Mouse (Mus musculus) heart, adult 2 months (tissue): ENCODE data around the gene Tjp3. TPM values are rescaled to one million over a fixed set of nuclear protein-coding genes. Genes with fewer than 3 reads are reported as not detected.
A peak's percentile ranks its signal among the peaks of the same experiment; 100 is the strongest.
"Not testable (repeated sequence)": the region's sequence is repeated elsewhere in the genome, so short reads cannot be mapped to it uniquely, and the experiment has no call there.

Experiments used
- DNase-seq, 2 experiments: peaks; one replicate each; pipeline ENCODE4 v3.0.0; 2021
- H3K27ac ChIP-seq: fragments of 200-600 bp; 2 replicates; pipeline ENCODE4 v1.8.1; 2022
- H3K27me3 ChIP-seq: fragments of 200-500 bp; 2 replicates; pipeline ENCODE4 v1.6.1; 2012; ENCODE audit warnings: mild to moderate bottlenecking, low read length, inconsistent platforms, mixed read lengths; ENCODE audit not compliant: control insufficient read depth, insufficient read depth
- H3K36me3 ChIP-seq: fragments of 200-500 bp; 2 replicates; pipeline ENCODE4 v1.6.1; 2012; ENCODE audit warnings: low read length, inconsistent platforms; ENCODE audit not compliant: control insufficient read depth, insufficient read depth
- H3K4me1 ChIP-seq: fragments of 200-500 bp; 2 replicates; pipeline ENCODE4 v1.6.1; 2011; ENCODE audit warnings: low read length; ENCODE audit not compliant: control insufficient read depth, insufficient read depth
- H3K4me3 ChIP-seq: fragments of 200-600 bp; 2 replicates; pipeline ENCODE4 v1.8.1; 2022
- H3K79me2 ChIP-seq: fragments of 200-500 bp; replicated peaks from 2 replicates; pipeline ENCODE4 v1.6.1; 2012; ENCODE audit warnings: mild to moderate bottlenecking, inconsistent platforms, low read length, moderate library complexity, mixed read lengths; ENCODE audit not compliant: control insufficient read depth, insufficient read depth
- H3K9ac ChIP-seq: fragments of 200-500 bp; 2 replicates; pipeline ENCODE4 v1.6.1; 2012; ENCODE audit warnings: low read depth, mild to moderate bottlenecking, control low read depth, inconsistent platforms, low read length, mixed read lengths
- CTCF ChIP-seq: fragments of 200-600 bp; IDR thresholded peaks from 2 replicates; pipeline ENCODE4 v1.8.1; 2022; ENCODE audit warnings: antibody characterized with exemption, mild to moderate bottlenecking, moderate library complexity
- EP300 ChIP-seq: fragments of 200-500 bp; IDR thresholded peaks from 2 replicates; pipeline ENCODE4 v1.6.1; 2011; ENCODE audit warnings: low read depth, low read length, control low read depth; ENCODE audit not compliant: insufficient read depth
- POLR2A ChIP-seq: fragments of 200-500 bp; IDR thresholded peaks from 2 replicates; pipeline ENCODE4 v1.6.1; 2011; ENCODE audit warnings: mild to moderate bottlenecking, low read depth, low read length, control low read depth; ENCODE audit not compliant: insufficient read depth
- WGBS: fragments of 180-500 bp; shearing (Covaris S2); methylation state at CpG from one replicate; pipeline ENCODE4 v1.1.7; 2018; 5-methylcytosine and 5-hydroxymethylcytosine counted together
- intact Hi-C: fragments of 180-260 bp; cut with DNase I; formaldehyde crosslinking; loops from one replicate; pipeline ENCODE4 v1.15.1; 2025
- microRNA-seq, 2 experiments: library from miRNA; unstranded; fragments of <30 nt; microRNA quantifications; one replicate each; pipeline ENCODE4 v1.2.0; 2021
- polyA plus RNA-seq: library from polyadenylated mRNA; depleted of rRNA; stranded (reverse); fragments of >200 nt; gene quantifications from 2 replicates; pipeline ENCODE4 v1.2.3, GENCODE M21; 2012; rRNA removed
- total RNA-seq, 2 experiments: library from RNA; stranded (reverse); gene quantifications; 2 replicates each; pipeline ENCODE4 v1.2.3; 2021

Tjp3 gene
- total and polyA plus RNA-seq, 3 experiments: 0.78 TPM; not detected in 2

GRCm38 (mm10) chr10:81232580-81233225, 58.7 kb downstream of the Tjp3 start, which contains the start of gene Zfr2:
Gene Zfr2 (plus strand): TSS chr10:81233155.
- no peaks in the 10 kb centered on the region for H3K79me2 ChIP-seq
- peak within 1 kb of the TSS; percentile 67 for H3K4me3 ChIP-seq
- TF ChIP-seq EP300 (no peak), CTCF (no peak), POLR2A (peak; percentile 57; the same call in 1 of the 2 replicates)
- peak; percentile 84 to 87 for DNase-seq
- H3K9ac ChIP-seq: peak within 1 kb of the TSS; percentile 76
- H3K27me3 ChIP-seq: peaks cover 4% of the 10 kb centered on the region; the same call in 1 of the 2 replicates
- H3K36me3 ChIP-seq: no peaks in the 10 kb centered on the region
- 10% methylated on average over 29 of the region's 29 CpGs for WGBS
- peaks cover 2% of the 10 kb centered on the region for H3K4me1 ChIP-seq
- no peak within 1 kb of the TSS; the same call in 1 of the 2 replicates for H3K27ac ChIP-seq
- intact Hi-C loops: no loop called here

GRCm38 (mm10) chr10:81231436-81231835, 59.9 kb downstream of the Tjp3 start:
- Histone ChIP-seq H3K4me3 (no peak overlapping the region), H3K79me2 (no peaks in the 10 kb centered on the region), H3K9ac (no peak overlapping the region), H3K36me3 (no peaks in the 10 kb centered on the region), H3K4me1 (peaks cover 2% of the 10 kb centered on the region), H3K27me3 (peaks cover 4% of the 10 kb centered on the region; the same call in 1 of the 2 replicates), H3K27ac (no peak overlapping the region)
- no peak for DNase-seq
- TF ChIP-seq EP300: no peak
- no peak for TF ChIP-seq POLR2A
- TF ChIP-seq CTCF: no peak
- intact Hi-C loops: no loop called here
- 60% methylated on average over 7 of the region's 7 CpGs for WGBS

DNA sequence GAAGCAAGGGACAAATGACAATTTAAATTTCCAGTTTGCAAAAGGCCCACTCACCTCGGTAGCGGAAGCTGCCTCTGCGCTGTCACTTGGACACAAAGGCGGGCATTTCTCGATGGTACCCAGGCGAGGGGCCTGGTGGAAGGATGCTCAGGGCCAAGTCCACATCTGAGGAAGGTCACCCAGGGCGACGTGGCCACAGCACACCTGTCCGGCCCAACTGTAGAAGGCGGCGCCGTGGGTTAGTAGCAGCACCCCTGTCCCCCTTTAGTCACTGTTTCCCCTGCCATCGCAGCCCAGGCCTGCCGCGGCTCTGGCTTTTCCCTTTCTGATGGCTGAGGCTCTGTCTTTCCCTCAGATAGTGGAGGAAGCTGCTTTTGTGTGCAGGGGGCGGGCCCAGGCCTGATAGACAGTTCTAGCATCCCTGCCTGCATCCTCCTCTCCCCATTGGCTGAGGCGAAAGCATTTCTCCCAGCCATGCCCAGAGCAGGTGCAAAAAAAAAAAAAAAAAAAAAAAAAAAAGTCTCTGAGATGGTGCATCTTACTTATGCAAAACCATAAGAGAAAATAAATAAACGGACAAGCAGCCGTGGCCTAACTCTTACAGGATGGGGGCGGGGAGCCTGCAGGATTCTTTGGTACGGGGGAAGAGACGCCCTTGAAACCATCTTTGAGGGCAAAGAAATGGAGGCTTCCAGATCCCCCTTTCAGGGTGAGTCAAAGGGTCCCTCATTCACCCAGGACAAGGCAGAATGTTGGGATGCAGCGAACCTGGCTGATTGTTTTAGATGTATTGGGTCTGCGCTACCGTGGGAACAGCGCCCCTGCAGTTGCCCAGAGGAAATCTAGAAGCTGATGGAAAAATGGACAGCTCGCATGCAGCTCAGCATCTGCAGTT, 60.7 kb downstream of the Tjp3 start, which contains the start of gene Atcay:
Atcay (minus strand) TSS at position 396 of the 895 bp plus-strand sequence.
- H3K27ac ChIP-seq: no peak within 1 kb of the TSS
- WGBS: 13% methylated on average over 27 of the region's 27 CpGs
- DNase-seq: no peak
- H3K27me3 ChIP-seq: peaks cover 4% of the 10 kb centered on the region; the same call in 1 of the 2 replicates
- no peak within 1 kb of the TSS for H3K4me3 ChIP-seq
- peaks cover 2% of the 10 kb centered on the region for H3K4me1 ChIP-seq
- no peaks in the 10 kb centered on the region for H3K36me3 ChIP-seq
- intact Hi-C loops: no loop called here
- H3K79me2 ChIP-seq: no peaks in the 10 kb centered on the region
- TF ChIP-seq POLR2A (no peak), CTCF (peak; percentile 59)
- H3K9ac ChIP-seq: no peak within 1 kb of the TSS

- no peak overlapping the region for H3K4me3 ChIP-seq
- no peak overlapping the region for H3K9ac ChIP-seq
Measured at GRCm38 (mm10) chr10:81229735-81230437, 61.5 kb downstream of the Tjp3 start.

GRCm38 (mm10) chr10:81223731-81224130, 67.7 kb downstream of the Tjp3 start:
- H3K27me3 ChIP-seq, H3K4me1 ChIP-seq, DNase-seq, H3K4me3 ChIP-seq, intact Hi-C loops, H3K79me2 ChIP-seq, H3K27ac ChIP-seq, H3K9ac ChIP-seq, H3K36me3 ChIP-seq: not testable (repeated sequence)
- WGBS: 65% methylated on average over 2 of the region's 2 CpGs

More at GRCm38 (mm10) chr10:81229735-81230437, 61.5 kb downstream of the Tjp3 start:
- H3K79me2 ChIP-seq: no peaks in the 10 kb centered on the region
- TF ChIP-seq EP300 (no peak), CTCF (no peak), POLR2A (no peak)
- H3K4me1 ChIP-seq: peaks cover 2% of the 10 kb centered on the region
- 10% methylated on average over 20 of the region's 20 CpGs for WGBS
- intact Hi-C loops: no loop called here
- no peaks in the 10 kb centered on the region for H3K36me3 ChIP-seq
- no peak for DNase-seq
- H3K27me3 ChIP-seq: peaks cover 4% of the 10 kb centered on the region; the same call in 1 of the 2 replicates
- no peak overlapping the region for H3K27ac ChIP-seq

Small RNA genes lying within 50 kb of the gene (microRNA-seq; reads per million reads assigned to microRNA genes)
- 19.1 to 38.2 reads per million in 2 experiments for gene Mir3057

Other genes starting within 250 kb of the Tjp3 start
Only the 30 nearest of the 32 such genes appear.
- gene Thop1, start 221.5 kb downstream of the Tjp3 start, total RNA-seq: 10 to 100 TPM; 11.3 to 15.5 TPM
- 15.2 and 17.0 TPM in 2 replicates for gene Thop1, start 221.5 kb downstream of the Tjp3 start, polyA plus RNA-seq
- gene Creb3l3, start 192.7 kb downstream of the Tjp3 start, total RNA-seq: under 1 TPM; 0.36 to 0.70 TPM
- 0.06 and 0.15 TPM in 2 replicates for gene Creb3l3, start 192.7 kb downstream of the Tjp3 start, polyA plus RNA-seq
- gene Map2k2, start 185.7 kb downstream of the Tjp3 start, total RNA-seq: 100 to 1,000 TPM; 115 to 123 TPM
- 89.3 and 116 TPM in 2 replicates for gene Map2k2, start 185.7 kb downstream of the Tjp3 start, polyA plus RNA-seq
- gene Zbtb7a, start 156.4 kb downstream of the Tjp3 start, total RNA-seq: 10 to 100 TPM; 35.2 to 41.4 TPM
- gene Zbtb7a, start 156.4 kb downstream of the Tjp3 start, polyA plus RNA-seq: 16.1 and 20.6 TPM in 2 replicates
- gene Pias4, start 123.7 kb downstream of the Tjp3 start, total RNA-seq: 10 to 100 TPM; 14.1 to 16.5 TPM
- 22.3 and 23.3 TPM in 2 replicates for gene Pias4, start 123.7 kb downstream of the Tjp3 start, polyA plus RNA-seq
- 1,000 to 10,000 TPM; 1,027 to 1,244 TPM for gene Eef2, start 115.0 kb downstream of the Tjp3 start, total RNA-seq
- 887 and 1,187 TPM in 2 replicates for gene Eef2, start 115.0 kb downstream of the Tjp3 start, polyA plus RNA-seq
- gene Dapk3, start 108.6 kb downstream of the Tjp3 start, total RNA-seq: 10 to 100 TPM; 27.8 to 29.0 TPM
- gene Dapk3, start 108.6 kb downstream of the Tjp3 start, polyA plus RNA-seq: 30.6 and 35.5 TPM in 2 replicates
- not detected for gene 4930442H23Rik, start 107.7 kb downstream of the Tjp3 start, total RNA-seq
- gene 4930442H23Rik, start 107.7 kb downstream of the Tjp3 start, polyA plus RNA-seq: not detected in 2 replicates
- 1 to 10 TPM; 8.7 to 8.8 TPM for gene Nmrk2, start 89.5 kb downstream of the Tjp3 start, total RNA-seq
- gene Nmrk2, start 89.5 kb downstream of the Tjp3 start, polyA plus RNA-seq: 4.7 and 6.3 TPM in 2 replicates
- under 1 TPM in 1 of 2 experiments, not detected in 1; 0.09 TPM for gene Atcay, start 60.7 kb downstream of the Tjp3 start, total RNA-seq
- gene Atcay, start 60.7 kb downstream of the Tjp3 start, polyA plus RNA-seq: 0.14 and 0.20 TPM in 2 replicates
- gene Zfr2, start 58.4 kb downstream of the Tjp3 start, total RNA-seq: 1 to 10 TPM; 1.8 to 2.0 TPM
- 5.0 and 6.3 TPM in 2 replicates for gene Zfr2, start 58.4 kb downstream of the Tjp3 start, polyA plus RNA-seq
- under 1 TPM; 0.48 to 0.86 TPM for gene Matk, start 38.6 kb downstream of the Tjp3 start, total RNA-seq
- gene Matk, start 38.6 kb downstream of the Tjp3 start, polyA plus RNA-seq: 0.97 and 1.5 TPM in 2 replicates
- 100 to 1,000 TPM in 1 of 2 experiments, 10 to 100 TPM in 1; 85.7 to 101 TPM for gene Mrpl54, start 24.6 kb downstream of the Tjp3 start, total RNA-seq
- 66.7 and 93.2 TPM in 2 replicates for gene Mrpl54, start 24.6 kb downstream of the Tjp3 start, polyA plus RNA-seq
- gene Apba3, start 24.6 kb downstream of the Tjp3 start, total RNA-seq: 100 to 1,000 TPM; 111 to 123 TPM
- 151 TPM in 2 replicates for gene Apba3, start 24.6 kb downstream of the Tjp3 start, polyA plus RNA-seq
- 10 to 100 TPM; 27.0 to 28.0 TPM for gene Pip5k1c, start 1.4 kb upstream of the Tjp3 start, total RNA-seq
- 37.5 and 44.2 TPM in 2 replicates for gene Pip5k1c, start 1.4 kb upstream of the Tjp3 start, polyA plus RNA-seq
- gene Cactin, start 29.5 kb upstream of the Tjp3 start, total RNA-seq: 10 to 100 TPM; 16.1 to 18.0 TPM
- gene Cactin, start 29.5 kb upstream of the Tjp3 start, polyA plus RNA-seq: 15.4 and 18.0 TPM in 2 replicates
- gene Tbxa2r, start 37.1 kb upstream of the Tjp3 start, total RNA-seq: 1 to 10 TPM; 3.8 to 4.1 TPM
- gene Tbxa2r, start 37.1 kb upstream of the Tjp3 start, polyA plus RNA-seq: 7.1 and 8.7 TPM in 2 replicates
- 1 to 10 TPM; 5.5 to 6.4 TPM for gene Gipc3, start 51.7 kb upstream of the Tjp3 start, total RNA-seq
- 4.7 and 4.8 TPM in 2 replicates for gene Gipc3, start 51.7 kb upstream of the Tjp3 start, polyA plus RNA-seq
- gene Hmg20b, start 58.9 kb upstream of the Tjp3 start, total RNA-seq: 10 to 100 TPM; 55.6 to 58.1 TPM
- gene Hmg20b, start 58.9 kb upstream of the Tjp3 start, polyA plus RNA-seq: 44.3 and 54.9 TPM in 2 replicates
- gene Mfsd12, start 65.9 kb upstream of the Tjp3 start, total RNA-seq: 10 to 100 TPM; 10.6 to 11.1 TPM
- gene Mfsd12, start 65.9 kb upstream of the Tjp3 start, polyA plus RNA-seq: 9.6 and 10.5 TPM in 2 replicates
- gene 4930404N11Rik, start 74.2 kb upstream of the Tjp3 start, total RNA-seq: 1 to 10 TPM in 1 of 2 experiments, under 1 TPM in 1; 0.64 to 1.1 TPM
- gene 4930404N11Rik, start 74.2 kb upstream of the Tjp3 start, polyA plus RNA-seq: 0.32 and 1.2 TPM in 2 replicates
- 10 to 100 TPM; 29.9 to 31.5 TPM for gene Fzr1, start 86.9 kb upstream of the Tjp3 start, total RNA-seq
- gene Fzr1, start 86.9 kb upstream of the Tjp3 start, polyA plus RNA-seq: 49.3 and 56.1 TPM in 2 replicates
- 10 to 100 TPM; 46.6 to 53.8 TPM for gene Dohh, start 92.8 kb upstream of the Tjp3 start, total RNA-seq
- 48.5 and 56.9 TPM in 2 replicates for gene Dohh, start 92.8 kb upstream of the Tjp3 start, polyA plus RNA-seq
- 1 to 10 TPM in 1 of 2 experiments, under 1 TPM in 1; 0.73 to 1.9 TPM for gene Gm48551, start 92.9 kb upstream of the Tjp3 start, total RNA-seq
- 2.1 and 3.5 TPM in 2 replicates for gene Gm48551, start 92.9 kb upstream of the Tjp3 start, polyA plus RNA-seq
- gene Gm48552, start 97.4 kb upstream of the Tjp3 start, total RNA-seq: 1 to 10 TPM in 1 of 2 experiments, not detected in 1; 1.2 TPM
- gene Gm48552, start 97.4 kb upstream of the Tjp3 start, polyA plus RNA-seq: 0.88 and 1.2 TPM in 2 replicates
- 1 to 10 TPM; 2.0 to 2.3 TPM for gene Smim24, start 101.5 kb upstream of the Tjp3 start, total RNA-seq
- 8.3 and 8.6 TPM in 2 replicates for gene Smim24, start 101.5 kb upstream of the Tjp3 start, polyA plus RNA-seq
- gene Nfic, start 164.1 kb upstream of the Tjp3 start, total RNA-seq: 100 to 1,000 TPM in 1 of 2 experiments, 10 to 100 TPM in 1; 94.2 to 104 TPM
- gene Nfic, start 164.1 kb upstream of the Tjp3 start, polyA plus RNA-seq: 59.9 and 80.1 TPM in 2 replicates
- gene Celf5, start 191.1 kb upstream of the Tjp3 start, total RNA-seq: under 1 TPM in 1 of 2 experiments, not detected in 1; 0.16 TPM
- gene Celf5, start 191.1 kb upstream of the Tjp3 start, polyA plus RNA-seq: 0.39 and 0.73 TPM in 2 replicates
- gene Ncln, start 204.8 kb upstream of the Tjp3 start, total RNA-seq: 10 to 100 TPM; 68.6 to 74.2 TPM
- gene Ncln, start 204.8 kb upstream of the Tjp3 start, polyA plus RNA-seq: 107 and 116 TPM in 2 replicates
- gene S1pr4, start 208.6 kb upstream of the Tjp3 start, total RNA-seq: 1 to 10 TPM in 1 of 2 experiments, under 1 TPM in 1; 0.81 to 1.1 TPM
- gene S1pr4, start 208.6 kb upstream of the Tjp3 start, polyA plus RNA-seq: 2.0 and 3.1 TPM in 2 replicates